ENCODE assay signal across 36 mouse cellular contexts in genomic region chr6:24910728-24911105, GRCm38 (mm10). TPM values are rescaled to one million over a fixed set of nuclear protein-coding genes. Genes with fewer than 3 reads are reported as not detected.
DNase-seq lines count a peak whose midpoint lies in the region; ATAC-seq and TF ChIP-seq lines count a peak whose summit lies in the region.
"Had no signal": no experiment of that assay in that cellular context is flagged by ENCODE, and none has a peak within 500 bp of the region (broad histone marks: within the 10 kb centered on the region; RNA-seq: fewer than 3 reads in every experiment).

No protein-coding gene starts in this region.

- H3K4me2 ChIP-seq in kidney, postnatal 0 days (ENCODE audit: low read length) = no peak overlapping the region
- H3K4me2 ChIP-seq: embryonic facial prominence, embryonic 12.5 days; embryonic facial prominence, embryonic 15.5 days; heart, embryonic 11.5 days; hindbrain, embryonic 12.5 days; hindbrain, embryonic 15.5 days had no signal

- peak; percentile 81; the same call in 1 of the 2 replicates for ATAC-seq in kidney, postnatal 0 days (replicated peaks; ENCODE audit: low FRiP score, low read depth)
- ATAC-seq: forebrain, embryonic 14.5 days; forebrain, postnatal 0 days had no signal

- H3K4me1 ChIP-seq in kidney, adult 2 months (ENCODE audit: control insufficient read depth, insufficient read depth, low read length) = no peaks in the 10 kb centered on the region; the same call in 1 of the 2 replicates
- no peaks in the 10 kb centered on the region for H3K4me1 ChIP-seq in kidney, postnatal 0 days (replicated peaks; ENCODE audit: insufficient read depth, low read length)
- H3K4me1 ChIP-seq: embryonic facial prominence, embryonic 12.5 days; embryonic facial prominence, embryonic 15.5 days; hindbrain, embryonic 12.5 days; hindbrain, embryonic 15.5 days had no signal

- H3K9ac ChIP-seq in kidney, postnatal 0 days (ENCODE audit: low read depth, low read length) = no peak overlapping the region
- H3K9ac ChIP-seq: embryonic facial prominence, embryonic 12.5 days; embryonic facial prominence, embryonic 15.5 days; forebrain, postnatal 0 days; hindbrain, embryonic 12.5 days; hindbrain, embryonic 15.5 days had no signal

- no peak for TF ChIP-seq POLR2A in kidney, adult 2 months (IDR thresholded peaks at IDR 0.05; ENCODE audit: low read depth, low read length)

- intact Hi-C loops in gastrocnemius, adult 2 months (cut with DNase I) = no loop called here

- H3K9me3 ChIP-seq in kidney, postnatal 0 days (replicated peaks; ENCODE audit: low read length) = no peaks in the 10 kb centered on the region
- H3K9me3 ChIP-seq: embryonic facial prominence, embryonic 12.5 days; embryonic facial prominence, embryonic 15.5 days; G1E; hindbrain, embryonic 12.5 days; hindbrain, embryonic 15.5 days had no signal

- DNase-seq in kidney, adult 2 months = peak; percentile 62
- DNase-seq in kidney, adult 18-20 months = no peak
- peak; percentile 72 for DNase-seq in kidney, adult 9 months
- DNase-seq in kidney, postnatal 0 days (ENCODE audit: low spot score) = peak; percentile 24
- DNase-seq in kidney, postnatal 25 days = peak; percentile 16 to 66
- DNase-seq in gastrocnemius, adult 2 months = no peak
- no peak for DNase-seq in left cerebral cortex, adult 9 months (ENCODE audit: low spot score in 2 of 2)
- no peak for DNase-seq in MN1 (ENCODE audit: low spot score)
- DNase-seq: adrenal gland, adult 2 months; adrenal gland, postnatal 14 days; B cell, adult 2 months; cerebellum, adult 11 months; cerebellum, adult 2 months; cerebellum, adult 9-11 months; cerebellum, postnatal 25 days; forebrain, postnatal 0 days; gastrocnemius, postnatal 36 days; heart, adult 2 months had no signal

- no peaks in the 10 kb centered on the region for H3K27me3 ChIP-seq in kidney, adult 2 months (replicated peaks; ENCODE audit: control insufficient read depth, insufficient read depth, low read length)
- H3K27me3 ChIP-seq in kidney, postnatal 0 days (ENCODE audit: insufficient read depth, low read length) = no peaks in the 10 kb centered on the region
- H3K27me3 ChIP-seq: CH12.LX; embryonic facial prominence, embryonic 12.5 days; embryonic facial prominence, embryonic 15.5 days; hindbrain, embryonic 12.5 days; hindbrain, embryonic 15.5 days had no signal

- no peak for TF ChIP-seq CTCF in kidney, adult 2 months (conservative IDR thresholded peaks at IDR 0.05; ENCODE audit: insufficient read depth, insufficient read length, low read depth, low read length)
- TF ChIP-seq CTCF in kidney, postnatal 0 days (IDR thresholded peaks at IDR 0.05; ENCODE audit: low read depth) = no peak
- no peak for TF ChIP-seq CTCF in gastrocnemius, adult 2 months (IDR thresholded peaks at IDR 0.05)

- H3K27ac ChIP-seq in kidney, adult 2 months (ENCODE audit: insufficient read depth, low read depth, low read length) = peak overlapping the region; percentile 67
- peak overlapping the region; percentile 54; the same call in 1 of the 2 replicates for H3K27ac ChIP-seq in kidney, postnatal 0 days
- no peak overlapping the region for H3K27ac ChIP-seq in gastrocnemius, adult 2 months
- H3K27ac ChIP-seq: embryonic facial prominence, embryonic 12.5 days; embryonic facial prominence, embryonic 15.5 days; heart, adult 2 months; hindbrain, embryonic 12.5 days; hindbrain, embryonic 15.5 days had no signal

- H3K36me3 ChIP-seq in kidney, adult 2 months (ENCODE audit: control insufficient read depth, insufficient read depth, low read length) = no peaks in the 10 kb centered on the region
- no peaks in the 10 kb centered on the region for H3K36me3 ChIP-seq in kidney, postnatal 0 days (ENCODE audit: insufficient read depth, low read length)
- H3K36me3 ChIP-seq: embryonic facial prominence, embryonic 12.5 days; embryonic facial prominence, embryonic 15.5 days; G1E; hindbrain, embryonic 12.5 days; hindbrain, embryonic 15.5 days had no signal

- no peak overlapping the region for H3K4me3 ChIP-seq in kidney, adult 2 months (ENCODE audit: insufficient read depth, low read depth, low read length)
- no peak overlapping the region for H3K4me3 ChIP-seq in kidney, postnatal 0 days (replicated peaks; ENCODE audit: low read depth, low read length)
- no peak overlapping the region for H3K4me3 ChIP-seq in gastrocnemius, adult 2 months
- H3K4me3 ChIP-seq: embryonic facial prominence, embryonic 12.5 days; embryonic facial prominence, embryonic 15.5 days; heart, adult 2 months; hindbrain, embryonic 12.5 days; hindbrain, embryonic 15.5 days had no signal

RNA-seq across cellular contexts. Expression of gene Tmem229a, which starts 45.4 kb away (rescaled TPM):
- polyA plus RNA-seq in kidney, adult 2 months (2012; rRNA removed) = 50.4 and 61.1 TPM in 2 replicates
- polyA plus RNA-seq in kidney, postnatal 0 days (2015; fragmentation: Nextera tagmentation; extraction: Ambion mirVana) = 17.3 and 20.8 TPM in 2 replicates
- total RNA-seq in gastrocnemius, adult 2 months (2021) = under 1 TPM; 0.06 to 0.23 TPM
- total RNA-seq: CH12.LX; common myeloid progenitor, adult 5-6 weeks; granulocyte monocyte progenitor cell, adult 5-6 weeks; hematopoietic stem cell, adult 5-6 weeks had no signal
- polyA plus RNA-seq: G1E; heart, embryonic 14.5 days; heart, postnatal 0 days had no signal

RNA-seq across cellular contexts. Expression of gene Hyal5, which starts 52.9 kb away (rescaled TPM):
- not detected in 2 replicates for polyA plus RNA-seq in kidney, adult 2 months (2012; rRNA removed)
- polyA plus RNA-seq in kidney, postnatal 0 days (2015; fragmentation: Nextera tagmentation; extraction: Ambion mirVana) = not detected in 2 replicates
- total RNA-seq in gastrocnemius, adult 2 months (2021) = not detected
- total RNA-seq: adrenal gland, adult 2 months; adrenal gland, postnatal 14 days; adrenal gland, postnatal 4 days; CH12.LX; common myeloid progenitor, adult 5-6 weeks; forebrain, postnatal 0 days; gastrocnemius, adult 8-10 months; gastrocnemius, postnatal 36 days; granulocyte monocyte progenitor cell, adult 5-6 weeks; heart, adult 2 months; heart, postnatal 25 days; hematopoietic stem cell, adult 5-6 weeks had no signal
- polyA plus RNA-seq: adrenal gland, adult 2 months; cerebellum, adult 2 months; embryonic facial prominence, embryonic 12.5 days; embryonic facial prominence, embryonic 15.5 days; forebrain, embryonic 11.5 days; forebrain, embryonic 14.5 days; forebrain, postnatal 0 days; frontal cortex, adult 2 months; G1E; heart, adult 2 months; heart, embryonic 11.5 days; heart, embryonic 14.5 days; heart, postnatal 0 days; hindbrain, embryonic 12.5 days; hindbrain, embryonic 15.5 days had no signal

Comparison
In these comparisons a context has a peak if more than half of its experiments do, and no peak if none do; other contexts are left out.
1. DNase-seq: peak in kidney, adult 2 months (single experiment), kidney, adult 9 months (single experiment), kidney, postnatal 0 days (single experiment) and kidney, postnatal 25 days (2 of 2); none in kidney, adult 18-20 months (single experiment), gastrocnemius, adult 2 months (single experiment), left cerebral cortex, adult 9 months (0 of 2) and MN1 (single experiment).